Mouse (Mus musculus) C2C12 (cell line): ENCODE measurements around the gene Cryl1.
A peak's percentile ranks its signal among the peaks of the same experiment; 100 is the strongest.

Experiments
- CTCF ChIP-seq: IDR thresholded peaks from one replicate; pipeline ENCODE4 v1.5.1; 2011; ENCODE audit not compliant: control insufficient read depth, insufficient read depth, insufficient read length
- FOSL1 ChIP-seq: IDR thresholded peaks from one replicate; pipeline ENCODE4 v1.8.0; 2011; ENCODE audit warnings: mild to moderate bottlenecking, low read length; ENCODE audit not compliant: poor library complexity, insufficient read depth, severe bottlenecking
- MAX ChIP-seq: IDR thresholded peaks from one replicate; pipeline ENCODE4 v1.6.1; 2011; ENCODE audit warnings: mild to moderate bottlenecking, control low read depth

- TF ChIP-seq MAX (peak; percentile 8), CTCF (no peak), FOSL1 (no peak)
Observed at GRCm38 (mm10) chr14:57424212-57424561, 25.9 kb upstream of the Cryl1 start.
